Mouse (Mus musculus) left cerebral cortex, postnatal 10 days (tissue): ENCODE data around the gene Ppm1g. TPM values are rescaled to one million over a fixed set of nuclear protein-coding genes. Genes with fewer than 3 reads are reported as not detected.
A peak's percentile ranks its signal among the peaks of the same experiment; 100 is the strongest.

Experiments used
- DNase-seq, 2 experiments: peaks; one replicate each; pipeline ENCODE4 v3.0.0; 2021 to 2022; ENCODE audit warnings: low spot score in 2 of 2, mixed read lengths in 1 of 2; ENCODE audit errors: extremely low spot score in 1 of 2
- intact Hi-C: fragments of 180-260 bp; cut with DNase I; formaldehyde crosslinking; loops from one replicate; pipeline ENCODE4 v1.15.1; 2025
- total RNA-seq, 2 experiments: library from RNA; stranded (reverse); gene quantifications; 2 replicates each; pipeline ENCODE4 v1.2.3; 2021

Gene Ppm1g
- total RNA-seq, 2 experiments from 2014 or later, result 108 TPM

DNA sequence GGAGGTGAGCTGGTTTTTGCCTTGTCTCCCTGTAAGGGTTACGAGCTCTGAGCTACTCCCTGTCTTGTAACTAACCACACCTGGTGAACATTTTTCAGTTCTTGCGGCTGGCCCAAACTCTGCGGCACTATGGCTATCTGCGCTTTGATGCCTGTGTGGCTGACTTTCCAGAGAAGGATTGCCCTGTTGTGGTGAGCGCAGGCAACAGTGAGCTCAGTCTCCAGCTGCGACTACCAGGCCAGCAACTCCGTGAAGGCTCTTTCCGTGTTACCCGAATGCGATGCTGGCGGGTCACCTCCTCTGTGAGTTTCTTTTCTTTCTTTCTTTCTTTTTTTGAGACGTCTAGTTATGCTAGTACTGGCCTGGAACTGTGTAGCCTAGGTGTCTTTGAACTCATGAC is 23.4 kb downstream of the Ppm1g start:
- intact Hi-C loops, result loop anchor here (5.0 kb wide), 1 partner anchor 55 kb away; the partner anchor contains the start of gene Krtcap3
- DNase-seq, result no peak

DNA sequence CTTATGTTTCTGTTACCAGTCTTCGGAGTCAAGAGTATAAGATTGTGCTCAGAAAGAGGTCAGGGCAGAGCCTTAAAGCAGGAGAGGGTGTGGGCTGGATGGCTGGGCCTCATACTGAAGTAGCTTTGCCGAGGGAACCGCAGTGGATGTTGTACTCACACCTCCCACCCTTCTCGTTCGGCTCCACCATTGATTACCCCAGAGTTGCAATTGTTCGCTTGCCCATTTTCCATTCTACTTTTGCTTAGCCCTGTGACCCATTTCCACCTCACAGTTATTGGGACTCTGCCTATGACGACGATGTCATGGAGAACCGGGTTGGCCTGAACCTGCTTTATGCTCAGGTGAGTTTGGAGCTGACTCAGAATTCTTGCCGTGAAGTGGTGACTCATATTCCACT is 24.3 kb downstream of the Ppm1g start:
- intact Hi-C loops, result loop anchor here (5.0 kb wide), 1 partner anchor 56 kb away; the partner anchor contains the start of gene Krtcap3
- DNase-seq, result no peak

- DNase-seq, result no peak
- intact Hi-C loops, result loop anchor here (5.0 kb wide), 1 partner anchor 57 kb away; the partner anchor contains the start of gene Krtcap3
These were observed 24.8 kb downstream of the Ppm1g start for GRCm38 (mm10) chr5:31195671-31196070.

- intact Hi-C loops, result loop anchor here (5.0 kb wide), 1 partner anchor 58 kb away; the partner anchor contains the start of gene Krtcap3
- no peak for DNase-seq
These were observed 25.7 kb downstream of the Ppm1g start for GRCm38 (mm10) chr5:31194486-31195485.

- intact Hi-C loops, result no loop called here
- DNase-seq, result no peak
These were observed 26.7 kb downstream of the Ppm1g start for GRCm38 (mm10) chr5:31193631-31194281.

DNA sequence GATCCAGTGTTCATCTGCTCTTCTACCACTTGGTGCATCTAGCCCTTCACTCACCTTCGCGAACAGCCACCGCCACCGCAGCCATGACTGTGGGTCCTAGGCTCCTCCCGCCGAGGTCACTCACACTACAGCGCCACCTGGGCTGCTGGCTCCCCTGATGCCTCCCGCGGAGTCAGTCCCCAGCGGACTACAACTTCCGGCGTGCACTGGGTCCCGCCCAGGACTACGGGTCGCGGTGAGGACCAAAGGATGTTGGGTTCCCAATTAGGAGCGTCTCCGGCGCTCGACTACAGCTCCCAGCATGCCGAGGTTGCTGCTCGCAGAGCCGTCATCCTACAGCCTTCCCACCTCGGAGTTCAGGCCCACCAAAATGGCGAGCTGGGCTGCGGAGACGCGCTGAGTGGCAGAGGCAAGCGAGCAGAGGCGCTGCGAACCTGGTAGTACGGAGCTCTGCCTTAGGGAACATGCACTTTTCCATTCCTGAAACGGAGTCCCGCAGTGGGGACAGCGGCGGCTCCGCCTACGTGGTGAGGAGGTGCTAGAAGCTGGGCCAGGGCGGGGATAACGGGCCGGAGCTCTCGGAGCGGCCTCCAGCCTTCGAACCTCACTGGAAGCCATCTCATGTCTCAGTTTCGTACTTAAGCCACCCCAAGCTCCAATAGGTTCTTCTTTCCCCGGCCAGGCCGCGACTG is 27.4 kb downstream of the Ppm1g start, which contains the start of the genes Snx17 and Eif2b4:
Gene Snx17 (plus strand): TSS at position 289 of the 692 bp plus-strand sequence.
Gene Eif2b4 (minus strand): TSS at position 492 of the 692 bp plus-strand sequence.
- intact Hi-C loops, result no loop called here

GRCm38 (mm10) chr5:31192045-31192938 is 28.2 kb downstream of the Ppm1g start:
- DNase-seq, result peak; percentile 60 to 90
- intact Hi-C loops, result no loop called here

More for the DNA sequence above, 27.4 kb downstream of the Ppm1g start, which contains the start of the genes Snx17 and Eif2b4:
- DNase-seq, result peak; percentile 99

GRCm38 (mm10) chr5:31190201-31190600 is 30.3 kb downstream of the Ppm1g start:
- intact Hi-C loops, result no loop called here
- no peak for DNase-seq

DNA sequence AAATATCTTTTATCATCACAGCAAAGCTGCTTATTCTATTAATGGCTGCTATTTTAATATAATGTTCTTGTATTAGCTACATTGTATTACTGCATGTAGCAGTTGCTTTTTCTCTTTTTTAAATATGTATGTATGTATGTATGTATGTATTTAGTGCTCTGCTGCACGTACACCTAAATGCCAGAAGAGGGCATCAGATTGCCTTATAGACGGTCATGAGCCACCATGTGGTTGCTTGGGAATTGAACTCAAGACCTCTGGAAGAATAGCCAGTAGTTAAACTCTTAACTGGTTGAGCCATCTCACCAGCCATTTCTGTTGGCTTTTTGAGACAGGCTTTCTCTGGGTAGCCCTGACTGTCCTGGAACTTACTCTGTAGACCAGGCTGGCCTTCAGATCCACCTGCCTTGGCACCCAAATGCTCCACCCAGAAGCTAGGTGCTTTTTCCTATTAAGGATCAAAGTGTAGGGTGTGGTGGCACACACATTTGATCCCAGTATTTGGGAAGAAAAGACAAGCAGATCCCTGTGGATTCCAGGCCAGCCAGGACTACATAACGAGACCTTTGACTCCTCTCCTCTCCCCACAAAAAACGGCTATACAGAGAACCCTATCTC is 32.2 kb downstream of the Ppm1g start:
- intact Hi-C loops, result no loop called here
- no peak for DNase-seq

DNA sequence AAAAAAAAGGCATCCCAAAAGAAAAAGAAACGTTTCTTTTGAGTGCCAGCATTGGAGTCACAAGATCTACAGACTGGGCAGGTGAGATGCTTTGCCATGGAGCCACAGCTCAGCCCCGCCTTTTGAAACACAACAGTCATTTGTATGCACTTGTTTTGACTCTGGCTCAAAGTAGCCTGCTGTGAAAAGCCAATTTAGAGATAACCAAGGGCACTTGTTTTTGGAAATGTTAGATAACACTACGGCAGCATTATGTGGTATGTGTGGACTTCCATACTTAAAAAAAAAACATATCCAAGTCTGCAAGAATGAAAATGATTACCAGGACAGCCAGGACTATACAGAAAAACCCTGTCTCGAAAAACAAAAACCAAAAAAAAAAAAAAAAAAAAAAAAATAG is 36.8 kb downstream of the Ppm1g start:
- DNase-seq, result no peak
- intact Hi-C loops, result no loop called here

DNA sequence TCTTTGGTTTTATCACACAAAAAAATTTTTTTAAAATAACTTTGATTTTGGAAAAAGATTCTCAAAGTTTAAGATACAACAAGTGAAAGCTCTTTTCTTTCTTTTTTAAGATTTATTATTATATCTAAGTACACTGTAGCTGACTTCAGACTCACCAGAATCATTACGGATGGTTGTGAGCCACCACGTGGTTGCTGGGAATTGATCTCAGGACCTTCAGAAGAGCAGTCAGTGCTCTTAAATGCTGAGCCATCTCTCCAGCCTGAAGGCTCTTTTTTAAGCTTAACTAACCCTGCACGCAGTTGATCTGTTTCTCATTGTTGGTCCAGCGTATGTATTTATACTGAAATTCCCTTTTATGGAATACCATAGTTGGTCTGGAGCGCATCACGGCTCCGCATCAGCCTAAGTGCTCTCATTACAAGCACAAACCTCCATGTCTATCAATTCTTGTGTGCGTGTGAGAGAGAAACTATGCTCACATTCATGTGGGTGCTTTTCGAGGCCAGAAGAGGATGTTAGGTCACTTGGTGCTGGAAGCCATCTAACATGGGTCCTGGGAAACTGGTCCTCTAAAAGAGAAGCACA is 39.2 kb downstream of the Ppm1g start:
- intact Hi-C loops, result no loop called here

DNA sequence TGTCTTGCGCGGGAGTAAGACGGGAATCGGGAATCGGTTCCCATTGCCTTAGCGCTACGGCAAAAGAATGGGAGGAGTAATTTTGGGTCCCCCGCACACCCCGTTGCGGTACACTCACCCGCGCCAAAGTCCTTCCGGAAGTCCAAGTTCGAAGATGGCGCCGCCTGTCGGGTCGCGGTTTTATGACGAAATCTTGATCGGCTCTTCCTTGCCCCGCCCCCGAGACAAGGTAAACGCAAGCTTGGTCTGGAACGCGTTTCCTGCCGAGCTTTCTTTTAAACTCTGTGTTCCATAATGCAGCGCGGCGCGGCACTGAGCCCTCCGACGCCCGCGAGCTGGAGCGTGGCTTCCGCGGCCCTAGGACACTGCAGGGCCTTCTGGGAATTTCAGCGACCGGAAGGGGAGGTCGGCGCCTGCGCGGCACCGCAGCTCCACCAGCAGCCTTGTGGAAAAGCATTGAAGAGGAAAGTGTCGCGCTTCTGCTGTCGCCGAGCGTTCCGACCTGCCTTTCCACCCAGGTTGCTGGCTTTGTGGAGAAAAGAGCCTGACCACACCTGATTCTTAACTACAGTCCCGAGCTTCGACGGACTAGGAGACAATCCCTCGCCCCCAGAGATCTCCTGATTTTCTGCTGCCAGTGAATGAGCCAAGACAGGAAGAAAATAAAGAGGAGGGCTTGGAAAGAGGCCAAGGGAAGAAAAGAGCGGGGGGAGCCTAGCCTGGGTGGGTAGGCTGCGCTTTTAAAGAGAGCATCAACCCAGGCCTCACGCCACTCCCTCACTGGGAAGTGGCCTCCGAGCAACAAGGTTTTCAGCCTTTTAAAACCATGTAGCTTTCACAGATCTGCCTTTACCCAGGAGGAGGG is 40.5 kb downstream of the Ppm1g start, which contains the start of the genes Gm29609 and Gtf3c2:
Gene Gm29609 (minus strand): TSS at position 146 of the 865 bp plus-strand sequence.
Gene Gtf3c2 (minus strand): TSS at position 379 of the 865 bp plus-strand sequence.
- intact Hi-C loops, result no loop called here
- peak; percentile 94 to 97 for DNase-seq

More for the DNA sequence above, 39.2 kb downstream of the Ppm1g start:
- DNase-seq, result no peak

DNA sequence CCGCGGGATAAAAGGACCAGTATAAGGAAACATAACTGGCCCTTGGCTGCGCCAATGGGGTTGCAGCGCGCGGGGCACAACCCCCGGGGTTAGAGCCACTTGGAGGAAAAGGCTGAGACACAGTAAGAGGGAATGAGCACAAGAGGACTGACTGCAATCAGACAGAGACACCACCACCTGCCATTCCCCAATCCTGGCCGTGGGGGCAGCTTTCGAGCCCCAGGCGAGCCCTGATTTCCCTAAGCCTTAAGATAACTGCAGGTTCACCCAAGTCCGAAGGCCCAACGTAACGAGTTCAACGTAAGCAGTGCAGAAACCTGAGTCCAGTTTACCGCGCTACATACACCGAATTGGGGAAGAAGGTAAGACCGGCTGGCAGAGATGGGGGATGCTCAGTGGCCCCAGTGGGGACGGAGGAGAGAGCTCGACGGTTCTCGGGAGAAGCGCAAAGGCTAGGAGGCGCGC is 41.2 kb downstream of the Ppm1g start:
- intact Hi-C loops, result no loop called here
- peak in 1 of 2 experiments; percentile 58 for DNase-seq

DNA sequence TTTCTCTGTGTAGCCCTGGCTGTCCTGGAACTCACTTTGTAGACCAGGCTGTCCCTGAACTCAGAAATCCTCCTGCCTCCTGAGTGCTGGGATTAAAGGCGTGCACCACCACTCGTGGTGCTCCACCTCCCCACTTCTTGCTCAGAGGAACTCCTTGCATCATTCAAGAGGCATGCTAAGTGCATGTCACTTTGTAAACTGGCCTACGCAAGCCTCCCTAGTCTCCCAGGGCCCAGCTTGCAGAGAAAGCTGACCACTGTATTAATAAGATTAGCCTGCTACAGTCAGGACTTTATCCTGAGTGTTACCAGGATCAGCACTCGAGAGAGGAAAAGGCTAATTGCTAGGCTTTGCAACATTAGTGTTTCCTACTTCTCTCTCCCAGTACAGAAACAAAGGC is 51.9 kb downstream of the Ppm1g start:
- intact Hi-C loops, result no loop called here
- DNase-seq, result no peak

DNA sequence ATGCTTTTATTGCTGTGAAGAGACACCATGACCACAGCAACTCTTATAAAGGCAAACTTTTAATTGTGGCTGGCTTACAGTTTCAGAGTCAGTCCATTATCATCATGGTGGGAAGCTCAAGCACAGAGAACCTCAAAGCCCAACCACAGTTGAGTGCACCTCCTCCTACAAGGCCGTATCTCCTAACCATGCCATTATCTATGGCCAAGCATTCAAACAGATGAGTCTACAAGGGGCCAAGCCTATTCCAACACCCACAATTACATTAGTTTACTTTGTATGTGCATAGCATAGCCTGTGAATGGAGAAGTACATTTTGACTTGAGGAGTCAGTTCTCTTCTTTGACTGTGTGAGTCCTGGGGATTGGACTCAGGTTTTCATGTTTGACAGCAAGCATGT is 55.6 kb downstream of the Ppm1g start:
- intact Hi-C loops, result no loop called here
- DNase-seq, result no peak

DNA sequence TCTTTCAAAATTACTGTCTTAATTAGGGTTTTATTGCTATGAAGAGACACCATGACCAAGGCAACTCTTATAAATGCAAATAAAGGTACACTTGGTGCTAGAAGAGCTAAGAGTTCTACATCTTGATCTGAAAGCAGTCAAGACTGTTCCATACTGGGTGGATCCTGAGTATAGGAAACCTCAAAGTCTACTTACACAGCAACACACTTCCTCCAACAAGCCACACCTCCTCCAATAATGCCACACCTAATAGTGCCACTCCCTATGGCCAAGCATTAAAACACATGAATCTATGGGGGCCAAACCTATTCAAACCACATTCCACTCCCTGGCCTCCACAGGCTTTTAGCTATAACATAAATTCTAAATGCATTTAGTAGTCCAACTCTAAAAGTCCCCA is 58.0 kb downstream of the Ppm1g start:
- intact Hi-C loops, result no loop called here
- DNase-seq, result no peak
